Mouse (Mus musculus): Measurements from ENCODE around the gene Rab3il1.
A peak's percentile ranks its signal among the peaks of the same experiment; 100 is the strongest.

Rab3il1 gene

DNA sequence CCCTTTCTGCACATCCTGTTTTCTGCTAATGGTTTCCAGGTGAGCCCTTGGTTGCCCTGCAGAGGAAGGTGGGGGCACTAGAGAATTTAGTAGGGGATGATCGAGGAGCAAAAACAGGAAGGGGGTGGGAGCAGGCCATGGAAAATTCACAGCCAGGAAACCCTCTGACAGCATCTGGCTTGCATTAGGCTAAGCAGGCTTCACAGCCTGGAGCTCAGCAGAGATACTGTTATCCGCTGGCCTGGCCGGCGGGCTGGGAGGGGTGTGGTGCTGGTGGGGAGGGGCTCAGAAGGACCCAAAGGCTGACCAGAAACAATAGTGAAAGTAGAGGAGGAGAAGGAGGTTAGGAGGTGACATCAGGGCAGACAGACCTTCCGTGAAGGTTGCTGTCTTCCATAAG lies 12.4 kb downstream of the Rab3il1 start:
- DNase-seq (ENCODE audit: low spot score), result peak; percentile 85

DNA sequence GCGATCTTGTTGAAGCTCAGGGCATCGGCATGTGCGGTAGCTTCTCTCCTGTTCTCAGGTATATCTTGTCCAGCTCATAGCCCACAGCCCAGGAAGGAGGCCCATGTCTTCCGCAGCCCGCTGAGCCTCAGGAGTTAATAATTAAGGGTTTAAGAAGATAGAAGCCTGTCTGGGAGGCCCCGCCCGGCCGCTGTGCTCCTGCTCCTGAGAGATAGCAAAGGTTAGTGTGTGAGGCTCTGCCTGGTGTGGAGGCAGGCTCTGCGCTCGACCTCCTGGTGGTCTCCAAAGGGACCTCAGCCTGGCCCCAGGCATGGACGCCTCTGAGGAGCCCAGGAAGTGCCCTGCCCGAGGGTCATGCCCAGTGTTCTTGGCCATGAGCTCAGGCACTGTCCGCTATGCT lies 13.4 kb downstream of the Rab3il1 start:
- peak; percentile 27 for DNase-seq (ENCODE audit: low spot score)

DNA sequence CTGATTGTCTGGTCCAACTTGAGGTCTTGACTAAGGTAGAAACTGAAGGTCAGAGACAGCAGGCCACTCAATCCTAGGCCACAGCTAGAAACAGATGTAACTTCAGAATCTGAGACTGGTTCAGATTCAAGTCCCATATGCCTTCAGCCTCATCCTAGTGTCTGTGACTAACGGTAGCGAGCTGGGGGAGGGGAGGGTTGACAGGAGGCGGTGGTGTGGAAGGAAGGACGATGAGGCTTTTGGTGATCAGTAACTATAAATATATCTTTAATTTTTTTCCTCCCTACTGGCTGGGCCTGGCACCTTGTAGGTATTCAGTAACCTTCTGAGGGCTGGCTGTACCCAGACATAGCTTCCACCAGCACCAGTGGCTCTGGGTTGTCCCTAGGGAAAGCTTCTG lies 14.0 kb downstream of the Rab3il1 start:
- DNase-seq (ENCODE audit: low spot score), result no peak

DNA sequence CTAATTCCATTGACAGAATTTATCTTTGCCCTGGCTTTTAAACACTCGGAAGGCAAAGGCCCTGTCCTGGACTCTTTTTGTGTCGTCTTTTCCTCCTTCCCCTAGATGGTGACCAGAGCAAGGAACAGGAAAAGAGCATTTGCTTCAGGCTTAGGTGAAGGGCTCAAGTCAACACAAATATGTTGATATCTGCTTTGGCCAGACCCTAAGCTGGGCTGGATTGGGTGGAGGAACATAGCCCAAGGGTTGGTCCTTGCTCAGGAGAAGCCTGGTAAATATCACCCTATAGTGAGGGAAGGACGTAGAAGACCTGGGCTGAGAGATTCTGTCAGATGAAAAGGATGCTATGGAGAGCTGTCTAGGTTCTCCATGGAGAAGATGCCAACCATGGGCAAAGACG lies 14.7 kb downstream of the Rab3il1 start:
- DNase-seq (ENCODE audit: low spot score), result no peak

DNA sequence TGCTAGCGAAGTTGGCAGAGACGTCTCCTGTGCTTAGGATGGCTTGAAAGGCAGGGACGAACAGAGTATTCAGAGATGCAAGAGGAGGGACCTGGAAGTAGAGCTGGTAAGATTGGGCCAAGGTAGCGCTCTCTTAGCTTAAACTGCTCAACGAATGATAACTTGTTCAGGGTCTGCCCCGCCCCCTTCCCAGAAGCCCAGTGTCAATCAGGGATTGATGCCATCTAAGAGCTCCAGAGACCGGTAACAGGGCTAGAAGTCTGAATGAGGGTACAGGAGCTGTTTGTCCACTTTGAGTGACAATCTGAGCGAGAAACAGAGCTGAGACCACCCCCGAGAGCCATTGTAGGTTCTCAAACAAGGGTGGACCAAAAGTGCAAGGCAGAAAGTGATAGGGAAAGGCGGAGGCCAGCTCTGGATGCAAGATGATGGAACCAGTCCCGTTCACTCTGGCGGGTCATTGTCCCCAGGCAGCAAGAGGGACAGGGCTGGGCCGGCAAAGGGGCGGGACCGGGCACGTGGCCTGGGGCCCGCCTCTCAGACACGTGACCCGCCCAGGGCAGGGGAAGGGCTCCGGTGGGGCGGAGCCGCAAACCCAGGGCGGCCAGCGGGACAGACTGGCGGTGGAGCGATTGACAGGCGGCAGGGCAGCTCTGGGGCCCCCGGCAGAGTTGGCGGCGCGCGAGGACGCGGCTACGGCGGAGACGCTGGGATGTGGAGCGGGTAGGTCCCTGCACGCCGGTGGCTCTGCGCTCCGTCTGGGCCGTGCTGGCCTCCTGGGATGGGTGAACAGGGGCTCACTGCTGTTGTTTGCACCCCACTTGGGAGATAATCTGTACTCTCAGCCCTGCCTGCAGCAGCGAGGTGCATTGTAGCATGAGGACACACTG lies 16.4 kb downstream of the Rab3il1 start:
- peak; percentile 92 for DNase-seq (ENCODE audit: low spot score)

DNA sequence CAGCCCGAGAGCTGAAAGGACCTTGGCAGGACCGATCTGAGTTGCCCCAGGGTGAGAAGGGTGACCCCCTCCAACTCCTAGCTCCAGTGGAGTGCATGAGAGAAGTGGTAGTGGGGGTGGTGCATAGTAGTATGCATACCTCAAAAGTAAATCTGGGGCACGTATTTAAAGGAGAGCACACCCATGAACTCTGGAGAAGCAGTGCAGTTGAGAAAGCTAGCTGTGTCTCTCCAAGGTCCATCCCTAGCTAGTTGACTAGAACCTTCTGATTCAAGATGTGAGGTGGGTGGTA lies 17.0 kb downstream of the Rab3il1 start:
- no peak for DNase-seq (ENCODE audit: low spot score)

DNA sequence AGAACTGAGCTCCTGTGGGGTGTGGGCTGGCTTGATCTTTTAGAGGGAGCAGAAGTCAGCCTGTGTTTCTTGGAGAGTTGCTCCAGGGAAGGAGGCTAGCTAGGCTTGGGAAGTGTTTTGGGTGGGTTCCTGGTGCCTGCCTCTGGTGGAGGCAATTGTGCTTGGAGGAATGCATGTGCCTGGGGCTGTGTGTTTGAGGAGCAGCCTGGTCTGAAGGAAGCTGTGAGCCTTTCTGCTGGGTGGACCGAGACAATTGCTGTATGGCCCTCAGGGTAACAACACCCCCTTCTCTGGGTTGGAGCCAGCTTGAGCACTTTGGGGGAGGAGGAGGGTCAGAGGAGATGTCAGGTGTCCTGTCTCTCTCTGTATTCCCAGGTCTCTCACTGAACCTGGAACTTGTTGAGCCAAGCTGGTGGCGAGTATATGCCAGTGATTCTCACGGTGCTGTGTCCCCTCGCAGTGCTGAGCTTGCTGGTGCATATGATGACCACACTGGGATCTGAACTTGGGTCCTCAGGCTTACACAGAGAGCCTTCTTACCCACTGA lies 17.8 kb downstream of the Rab3il1 start:
- no peak for DNase-seq (ENCODE audit: low spot score)

DNA sequence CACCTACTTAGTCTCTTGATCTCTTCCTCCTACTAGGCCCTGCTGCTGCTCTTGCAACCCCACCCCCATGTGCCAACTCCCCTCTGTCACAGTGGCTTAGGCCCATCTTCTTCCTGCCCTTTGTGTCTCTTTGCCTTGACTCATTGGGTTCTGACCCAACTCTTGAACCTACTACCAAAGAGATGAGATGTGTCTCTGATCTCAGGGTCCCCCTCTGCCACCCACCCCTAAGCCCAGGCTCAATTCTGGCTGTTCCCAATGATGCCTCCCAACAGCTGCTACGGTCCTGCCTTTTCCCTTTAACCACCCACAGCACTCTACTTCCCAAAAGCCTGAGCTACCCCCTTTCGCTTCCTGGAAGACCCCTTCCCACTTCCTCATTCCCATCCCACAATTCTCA lies 20.5 kb downstream of the Rab3il1 start:
- no peak for DNase-seq (ENCODE audit: low spot score)

DNA sequence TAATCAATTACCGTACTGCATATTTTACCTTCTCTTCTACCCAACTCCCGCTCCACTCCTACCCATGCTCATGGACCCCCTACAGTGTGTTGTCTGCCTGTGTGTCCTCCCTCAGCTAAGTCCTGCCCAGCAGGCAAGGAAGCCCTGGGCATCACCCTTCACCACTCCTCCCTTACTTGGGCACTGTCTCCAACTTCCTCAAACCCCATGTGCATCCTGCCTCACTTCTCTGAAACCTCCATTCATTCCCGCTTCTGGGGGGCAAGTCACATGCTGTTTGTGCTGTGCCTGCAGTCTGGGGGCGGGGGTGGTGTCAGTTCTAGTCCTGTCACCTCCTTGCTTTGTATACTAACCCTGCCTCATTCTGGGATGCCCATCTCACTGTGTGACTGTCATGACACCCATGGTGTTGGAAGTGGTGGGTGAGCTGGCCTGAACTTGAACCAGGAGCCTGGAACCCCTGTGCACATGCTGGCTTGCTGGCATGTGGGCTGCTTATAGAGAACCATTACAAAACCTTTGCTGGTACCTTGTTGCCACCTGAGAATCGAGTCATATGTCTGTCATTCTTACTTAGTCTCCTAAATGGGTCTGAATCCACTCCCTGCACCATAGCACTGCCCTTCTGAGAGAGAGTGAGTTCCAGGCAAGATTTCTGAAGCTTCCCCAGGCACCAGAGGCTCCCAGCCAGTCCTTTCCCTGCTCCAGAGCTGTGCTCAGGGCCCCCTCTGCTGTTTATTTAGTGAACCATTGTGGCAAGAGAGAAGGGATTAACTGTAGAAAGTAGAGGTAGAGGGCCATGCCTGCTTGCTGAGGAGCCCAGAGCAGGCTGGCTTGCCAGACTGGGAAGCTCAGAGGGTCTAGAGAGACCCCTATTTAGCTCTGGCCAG lies 21.2 kb downstream of the Rab3il1 start:
- peak; percentile 55 for DNase-seq (ENCODE audit: low spot score)

DNA sequence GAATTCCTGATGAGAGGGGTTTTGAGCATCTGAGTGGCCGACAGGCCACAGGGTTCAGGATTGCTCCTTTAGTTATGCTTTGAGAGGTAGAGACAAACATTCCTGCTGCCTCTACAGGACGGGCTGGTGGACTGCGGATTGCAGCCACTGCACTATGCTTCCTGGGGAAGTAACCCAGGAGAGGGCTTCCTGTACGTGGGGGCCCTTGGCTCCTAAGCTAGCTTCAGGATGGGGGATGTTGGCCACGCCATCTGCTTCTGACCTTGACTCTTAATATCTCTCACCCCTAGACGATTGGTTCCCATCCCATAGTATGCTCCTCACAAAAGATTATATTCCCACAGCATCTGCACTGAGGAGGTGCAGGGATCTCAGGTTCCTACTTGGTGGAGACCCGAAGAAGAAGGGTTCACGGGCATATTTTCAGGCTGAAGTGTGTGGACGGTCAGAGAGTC lies 21.9 kb downstream of the Rab3il1 start:
- DNase-seq (ENCODE audit: low spot score), result no peak

DNA sequence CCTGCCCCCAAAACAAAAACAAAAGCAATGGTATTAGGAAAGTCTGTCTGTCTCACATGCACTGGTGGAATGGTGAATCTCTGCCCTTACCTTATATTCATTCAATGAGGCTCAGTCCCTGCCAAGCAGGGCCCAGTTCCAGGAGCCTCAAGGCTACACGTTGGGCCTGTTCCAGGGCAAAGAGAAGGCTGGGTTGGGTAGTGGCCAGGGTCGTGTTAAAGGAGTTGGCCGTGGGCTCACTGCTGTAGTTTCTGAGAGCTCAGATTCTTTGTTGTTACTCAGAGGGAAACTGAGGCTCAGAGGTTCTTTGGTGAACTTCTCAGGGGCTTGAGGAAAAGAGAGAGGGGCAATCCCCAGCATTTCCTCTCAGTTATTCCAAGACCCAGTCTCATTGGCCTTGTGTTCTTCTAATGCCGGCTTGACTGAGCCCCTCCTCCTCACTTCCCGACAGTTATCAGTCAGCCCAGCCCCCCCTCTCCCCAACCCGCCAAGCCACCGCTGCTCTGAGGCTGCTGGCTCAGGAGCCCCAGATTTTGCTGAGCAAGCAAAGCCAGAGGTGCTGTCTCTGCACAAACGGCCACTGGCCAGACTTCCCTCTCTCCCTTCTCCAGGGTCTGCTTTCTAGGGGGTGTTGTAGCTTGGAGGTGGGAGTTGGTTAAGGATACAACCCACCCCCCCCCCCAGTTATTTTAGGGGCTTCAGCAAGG lies 23.9 kb downstream of the Rab3il1 start:
- peak; percentile 53 for DNase-seq (ENCODE audit: low spot score)

DNA sequence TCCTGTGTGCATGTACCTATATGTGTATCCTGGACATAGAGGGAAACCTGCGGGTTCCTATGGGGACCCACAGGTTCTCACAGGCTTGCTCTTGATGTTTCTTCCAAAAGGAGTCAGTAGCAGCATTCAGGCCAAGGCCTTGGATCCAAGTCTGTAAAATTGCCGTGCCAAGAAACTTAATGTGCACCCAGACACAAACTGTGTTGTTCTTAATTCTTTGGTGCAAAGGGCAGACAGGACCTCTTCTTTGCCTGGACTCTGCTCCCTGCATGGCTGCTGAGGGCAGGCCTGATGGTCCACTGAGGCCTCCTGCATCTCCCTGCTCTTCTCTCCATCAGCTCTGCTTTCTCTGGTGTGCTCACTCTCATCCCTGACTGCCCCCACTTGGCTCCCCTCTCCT lies 28.3 kb downstream of the Rab3il1 start:
- DNase-seq (ENCODE audit: low spot score), result no peak

DNA sequence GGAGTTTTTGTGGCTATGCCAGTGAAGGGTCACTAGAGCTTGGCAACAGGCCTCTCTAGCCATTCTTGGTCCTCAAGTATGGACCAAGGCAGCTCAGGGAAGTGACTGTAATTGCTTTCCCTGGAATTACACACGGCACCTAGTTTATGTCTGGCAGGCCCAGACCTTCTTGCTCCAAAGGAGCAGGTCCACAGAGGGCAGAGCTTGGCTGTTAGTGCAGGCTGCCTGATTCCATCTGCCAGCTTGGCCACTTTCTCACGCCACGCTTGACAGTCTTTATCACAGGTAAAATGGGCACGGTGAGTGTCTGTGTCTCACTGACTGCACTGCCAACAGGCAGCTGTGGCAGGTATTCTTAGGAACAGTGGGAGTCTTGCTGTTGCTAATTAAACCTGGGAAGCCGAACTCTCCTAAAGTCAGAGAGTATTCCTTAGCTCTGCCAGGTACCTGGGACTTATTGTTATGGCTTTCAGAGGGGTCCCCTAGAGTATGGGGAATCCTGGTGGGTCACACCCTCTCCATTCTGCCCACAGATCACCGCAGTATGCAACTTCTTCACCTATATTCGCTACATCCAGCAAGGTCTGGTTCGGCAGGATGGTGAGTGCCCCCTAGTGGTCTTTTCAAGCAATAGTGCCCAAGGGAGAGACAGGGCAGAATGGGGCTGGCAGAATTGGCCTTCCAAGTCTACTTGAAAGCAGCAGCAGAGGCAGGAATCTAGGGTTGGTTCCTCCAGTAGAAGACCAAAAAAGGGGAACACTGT lies 31.9 kb downstream of the Rab3il1 start:
- peak; percentile 78 for DNase-seq (ENCODE audit: low spot score)

DNA sequence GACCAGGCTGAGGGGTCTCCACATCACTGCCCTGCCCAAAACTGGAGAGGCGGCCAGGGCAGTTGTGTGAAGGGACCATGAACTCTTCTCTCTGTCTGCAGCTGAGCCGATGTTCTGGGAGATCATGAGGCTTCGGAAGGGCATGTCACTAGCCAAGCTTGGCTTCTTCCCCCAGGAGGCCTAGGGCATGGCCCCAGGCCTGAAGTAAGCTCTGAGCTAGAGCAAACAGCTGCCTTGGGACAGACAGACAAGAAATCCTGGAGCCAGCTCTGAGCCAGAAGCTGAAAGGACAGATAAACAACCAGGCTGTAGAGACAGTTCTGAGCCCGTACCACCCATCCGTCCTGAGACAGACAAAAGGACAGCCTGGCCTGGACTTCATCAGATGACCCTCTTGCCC lies 32.9 kb downstream of the Rab3il1 start:
- DNase-seq (ENCODE audit: low spot score), result no peak

DNA sequence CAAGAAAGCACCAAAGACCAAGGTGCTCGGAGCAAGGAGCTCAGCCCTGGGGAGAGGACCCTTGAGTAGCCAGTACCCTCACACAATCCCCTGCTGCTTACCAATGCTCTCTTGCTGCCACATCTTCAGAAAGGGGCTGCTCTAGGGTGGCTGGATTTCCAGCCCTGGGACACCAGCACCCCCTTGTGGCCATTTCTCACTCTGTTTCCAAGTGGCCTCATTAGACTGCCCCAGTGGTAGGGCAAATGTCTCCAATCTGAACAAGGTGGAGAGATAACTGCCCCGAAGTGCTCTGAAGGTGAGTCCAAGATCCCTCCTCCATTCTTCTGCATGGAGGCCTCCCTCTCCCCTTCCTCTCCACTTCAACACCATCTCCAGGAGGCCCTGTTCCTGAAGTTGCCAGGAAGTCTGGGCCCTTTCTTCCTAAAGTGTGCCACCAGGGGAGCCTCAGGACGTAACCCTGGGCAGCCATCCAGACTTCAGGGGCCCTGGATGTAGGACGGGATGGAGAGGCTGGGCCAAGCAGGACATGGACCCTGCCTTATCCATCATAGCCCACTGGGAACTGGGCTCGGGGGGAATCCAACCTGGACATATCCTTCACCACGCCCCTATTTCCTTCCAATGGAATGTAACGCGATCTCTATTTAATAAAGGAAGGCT lies 33.4 kb downstream of the Rab3il1 start:
- DNase-seq (ENCODE audit: low spot score), result peak; percentile 85

DNA sequence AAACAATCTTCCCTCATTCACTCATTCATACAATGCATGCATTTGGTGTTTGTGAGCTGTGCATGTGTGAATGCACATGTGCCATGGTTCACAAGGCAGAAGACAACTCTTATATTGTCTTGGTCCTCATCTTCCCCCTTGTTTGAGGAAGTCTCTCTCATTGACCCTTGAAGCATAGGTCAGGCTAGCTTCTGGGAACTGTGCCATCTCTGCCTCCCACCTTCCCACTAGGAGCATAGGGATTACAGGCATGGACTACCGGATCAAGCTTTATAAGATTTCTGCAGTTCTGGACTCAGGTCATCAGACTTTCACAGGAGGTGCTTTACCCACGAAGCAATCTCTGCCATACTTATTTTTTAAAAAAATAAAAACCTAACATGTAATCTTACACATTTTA lies 36.1 kb downstream of the Rab3il1 start:
- DNase-seq (ENCODE audit: low spot score), result no peak

DNA sequence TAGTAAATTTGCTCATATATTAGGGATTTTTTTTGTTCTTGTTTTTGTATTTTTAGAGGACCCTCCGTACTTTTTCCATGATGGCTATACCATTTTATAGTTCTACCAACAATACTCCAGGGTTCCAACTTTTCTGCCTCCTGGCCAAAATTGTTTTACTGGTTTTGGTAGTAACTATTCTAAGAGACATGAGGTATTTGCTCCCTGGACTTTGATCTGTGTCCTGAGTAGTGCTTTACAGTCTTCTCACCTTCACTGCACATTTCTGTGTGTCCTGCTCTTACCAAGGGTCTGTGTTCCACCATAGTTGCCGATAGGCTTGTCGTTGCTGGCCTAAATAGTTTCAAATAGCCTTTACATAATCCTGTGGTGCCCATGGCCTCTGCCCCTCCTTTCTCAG lies 36.9 kb downstream of the Rab3il1 start:
- DNase-seq (ENCODE audit: low spot score), result no peak

DNA sequence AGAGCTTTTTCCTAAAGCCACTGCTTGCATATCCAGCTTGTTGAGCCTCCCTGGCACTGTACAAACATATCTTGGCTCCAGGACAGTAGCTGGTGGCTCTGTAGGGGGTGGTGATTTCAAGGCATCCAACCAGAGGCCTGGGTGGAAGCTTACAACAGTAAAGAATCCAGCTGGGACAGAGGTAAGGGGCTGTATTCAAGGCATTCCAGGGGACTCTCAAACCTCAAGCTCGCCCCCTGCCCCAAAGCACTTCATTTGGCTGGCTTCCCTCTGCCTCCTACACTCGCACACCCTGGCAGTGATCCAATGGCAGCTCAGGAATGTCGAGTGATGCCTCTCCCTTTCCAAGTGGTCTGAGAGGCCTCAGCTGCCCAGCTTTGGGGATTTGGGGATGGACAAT lies 37.4 kb downstream of the Rab3il1 start:
- no peak for DNase-seq (ENCODE audit: low spot score)

DNA sequence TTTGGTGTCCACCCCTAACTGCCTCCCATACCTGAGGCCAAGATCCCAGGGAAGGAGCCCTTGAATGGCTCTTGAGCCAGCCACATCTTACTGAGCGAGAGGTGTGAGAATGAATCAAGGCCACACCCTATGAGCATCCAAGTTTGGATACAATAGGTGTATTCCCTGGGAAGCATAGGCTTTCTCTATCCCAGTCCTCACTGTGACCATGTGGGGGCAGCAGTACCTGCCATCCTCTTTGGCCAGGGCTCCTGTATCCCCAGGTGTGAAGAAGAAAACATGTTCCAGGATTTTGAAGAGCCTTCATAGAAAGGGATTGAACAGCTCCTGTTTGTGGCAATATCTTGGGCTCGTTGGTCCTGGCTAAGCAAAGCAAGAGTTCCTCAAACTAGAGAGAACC lies 38.1 kb downstream of the Rab3il1 start:
- no peak for DNase-seq (ENCODE audit: low spot score)

DNA sequence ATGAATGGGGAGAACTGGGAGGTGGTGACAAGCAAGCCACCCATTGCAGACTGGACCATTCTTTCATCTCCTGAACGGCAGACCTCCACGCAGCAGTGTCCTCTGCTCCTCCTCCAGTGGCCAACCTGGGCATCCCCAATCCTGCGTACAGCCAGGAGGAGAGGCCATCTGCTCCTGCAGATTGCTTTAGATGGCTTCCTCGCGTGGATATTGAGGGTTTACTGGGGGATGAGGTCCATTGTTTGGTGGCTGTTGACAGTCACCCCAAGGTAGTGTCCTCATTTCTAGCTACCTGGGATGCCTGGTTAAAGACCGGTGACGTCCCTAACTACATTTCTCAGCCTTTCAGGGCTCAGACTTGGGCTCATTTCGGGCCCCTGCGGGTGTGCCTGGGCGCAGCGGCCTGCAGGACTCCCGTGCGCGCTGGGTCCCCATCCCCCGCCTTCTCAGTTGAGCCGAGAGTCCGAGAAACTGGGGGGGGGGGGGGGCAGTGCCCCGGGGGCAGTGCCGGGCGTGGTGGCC lies 39.5 kb downstream of the Rab3il1 start:
- peak; percentile 19 for DNase-seq (ENCODE audit: low spot score)
